Mouse (Mus musculus): ENCODE measurements around the gene Gbgt1.
A peak's percentile ranks its signal among the peaks of the same experiment; 100 is the strongest.

Gene Gbgt1

GRCm38 (mm10) chr2:28547237-28548172 is 50.8 kb downstream of the Gbgt1 start:
- DNase-seq (ENCODE audit: low read depth, low spot score) = peak; percentile 78

GRCm38 (mm10) chr2:28549157-28549556 is 52.5 kb downstream of the Gbgt1 start:
- DNase-seq (ENCODE audit: low read depth, low spot score) = no peak

- no peak for DNase-seq (ENCODE audit: low read depth, low spot score)
Measured at GRCm38 (mm10) chr2:28552301-28552700, 55.6 kb downstream of the Gbgt1 start.

All from R1 (cell line).